Mouse (Mus musculus) olfactory bulb, adult 2 months (tissue): ENCODE data around the gene Bach2.

Experiments used
- CTCF ChIP-seq: fragments of 200-500 bp; IDR thresholded peaks from 2 replicates; pipeline ENCODE4 v1.5.1; 2012; ENCODE audit warnings: low read depth, mild to moderate bottlenecking, low read length, moderate library complexity; ENCODE audit not compliant: insufficient read depth
- POLR2A ChIP-seq: fragments of 200-500 bp; IDR thresholded peaks from 2 replicates; pipeline ENCODE4 v1.6.1; 2012; ENCODE audit warnings: mild to moderate bottlenecking, low read depth, low read length, moderate library complexity; ENCODE audit not compliant: insufficient read depth

DNA sequence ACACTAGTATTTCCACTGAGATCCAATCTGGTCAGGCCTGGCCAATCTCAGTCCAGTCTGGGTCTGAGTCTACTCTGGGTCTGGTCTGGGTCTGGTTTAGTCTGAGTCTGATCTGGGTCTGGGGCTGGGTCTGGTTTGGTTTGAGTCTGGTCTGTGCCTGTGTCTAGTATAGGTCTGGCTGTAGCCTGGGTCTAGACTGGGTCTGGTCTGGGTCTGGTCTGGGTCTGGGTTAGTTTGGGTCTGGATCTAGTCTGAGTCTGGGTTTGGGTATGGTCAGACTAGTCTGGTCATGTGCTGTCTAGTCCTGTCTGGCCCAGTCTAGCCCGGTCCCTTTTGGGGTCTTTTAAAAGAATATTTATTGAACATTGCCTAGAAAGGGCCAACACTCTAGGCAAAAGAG lies 41.2 kb downstream of the Bach2 start:
- TF ChIP-seq POLR2A: no peak
- TF ChIP-seq CTCF: no peak
